Mouse (Mus musculus) urinary bladder, postnatal 25 days (tissue): ENCODE results near the gene Eea1.
"Not testable (repeated sequence)": the region's sequence is repeated elsewhere in the genome, so short reads cannot be mapped to it uniquely, and the experiment has no call there.

Experiments
- DNase-seq: peaks from one replicate; pipeline ENCODE4 v3.0.0; 2022; ENCODE audit warnings: low spot score

The Eea1 gene

DNA sequence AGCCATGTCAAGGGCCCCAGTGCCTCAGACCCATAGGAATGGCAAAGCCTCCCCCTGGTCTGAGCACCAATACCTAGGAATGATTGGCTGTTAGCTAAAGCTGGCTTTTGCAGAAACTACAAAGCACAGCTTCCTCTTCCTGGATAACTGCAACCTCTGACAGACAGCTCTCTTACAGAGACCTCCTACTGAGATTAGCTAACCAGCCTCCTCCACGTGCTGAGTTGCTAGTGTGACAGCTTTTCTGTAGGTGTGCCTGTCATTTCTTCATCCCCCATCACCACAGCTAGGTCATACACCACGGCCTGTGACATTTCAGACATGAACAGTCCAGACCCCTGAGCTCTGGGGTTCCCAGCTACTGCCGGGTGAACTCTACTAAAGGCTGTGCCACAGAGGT, 126.9 kb downstream of the Eea1 start:
- DNase-seq, result no peak

DNA sequence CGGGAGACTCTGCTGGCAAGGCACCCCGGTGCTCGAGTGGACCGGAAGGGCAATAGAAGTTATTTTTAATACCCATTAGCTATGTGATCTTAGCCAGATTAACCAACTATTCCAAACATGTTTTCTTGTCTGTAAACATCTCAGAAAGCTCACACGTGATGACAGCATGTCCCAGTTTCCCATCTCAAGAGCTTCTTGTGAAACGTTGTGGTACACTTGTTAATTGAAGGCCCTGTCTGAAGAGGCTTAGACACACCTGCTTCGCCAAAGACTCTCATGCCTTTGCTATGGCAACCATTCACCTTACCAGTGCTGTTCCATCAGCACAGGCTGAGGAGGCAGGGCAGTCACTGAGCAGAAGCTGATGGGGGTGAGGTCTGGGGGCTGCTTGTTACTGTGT, 133.9 kb downstream of the Eea1 start:
- no peak for DNase-seq

DNA sequence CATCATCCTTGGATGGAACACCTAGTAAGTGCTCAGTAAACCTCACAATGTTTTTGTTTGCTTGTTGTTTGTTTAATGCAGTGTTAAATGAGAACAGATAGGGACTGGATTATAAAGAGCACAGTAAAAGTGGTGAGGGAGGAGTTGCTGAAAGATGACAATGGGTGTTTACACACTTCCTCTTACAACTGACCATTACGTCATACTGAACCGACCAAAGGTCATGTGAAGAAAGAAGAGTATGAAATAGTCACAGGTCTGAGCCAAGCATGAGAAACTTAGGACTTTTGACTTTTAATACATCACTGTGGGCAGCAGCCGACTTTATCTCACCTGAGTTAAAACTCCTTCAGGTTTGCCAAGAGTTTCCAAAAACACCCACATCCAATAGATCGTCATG, 135.0 kb downstream of the Eea1 start:
- DNase-seq, result no peak

DNA sequence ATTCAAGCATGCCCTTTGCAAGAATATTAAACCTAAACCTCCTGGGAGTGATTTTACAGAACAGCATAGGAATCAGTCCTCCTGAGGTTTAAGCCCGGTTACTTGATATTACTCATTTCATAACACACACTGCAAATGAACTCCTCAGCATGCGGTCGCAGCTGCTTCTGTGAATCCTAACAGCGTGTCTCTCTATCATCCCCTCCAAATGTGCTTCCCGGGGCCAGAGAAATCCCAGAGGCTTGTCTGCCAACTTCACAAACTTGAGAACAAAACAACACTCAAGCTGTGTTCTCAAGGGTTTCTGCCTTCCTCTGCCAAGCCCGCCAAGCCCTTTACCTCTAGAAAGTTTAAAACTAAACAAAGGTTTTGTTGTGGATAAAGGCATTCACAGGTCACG, 135.4 kb downstream of the Eea1 start:
- no peak for DNase-seq

DNA sequence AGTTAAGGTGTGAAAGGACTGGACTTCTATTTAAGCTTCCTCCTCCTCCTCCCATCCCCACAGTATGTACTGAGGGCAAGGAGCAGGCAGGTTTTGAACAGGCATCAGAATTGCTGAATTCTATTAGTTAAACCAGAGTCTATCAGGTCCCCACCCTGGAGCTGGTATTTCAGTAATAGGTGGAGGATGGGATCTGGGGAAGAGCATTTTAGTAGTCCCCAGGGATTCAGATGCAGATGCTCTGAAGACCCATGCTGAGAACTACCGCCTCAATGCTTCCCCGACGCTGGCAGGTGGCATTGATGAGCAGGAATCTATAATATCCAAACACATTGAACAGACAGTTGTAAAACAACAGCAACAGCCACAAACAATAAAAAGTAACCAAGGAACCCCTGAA, 136.0 kb downstream of the Eea1 start:
- no peak for DNase-seq

DNA sequence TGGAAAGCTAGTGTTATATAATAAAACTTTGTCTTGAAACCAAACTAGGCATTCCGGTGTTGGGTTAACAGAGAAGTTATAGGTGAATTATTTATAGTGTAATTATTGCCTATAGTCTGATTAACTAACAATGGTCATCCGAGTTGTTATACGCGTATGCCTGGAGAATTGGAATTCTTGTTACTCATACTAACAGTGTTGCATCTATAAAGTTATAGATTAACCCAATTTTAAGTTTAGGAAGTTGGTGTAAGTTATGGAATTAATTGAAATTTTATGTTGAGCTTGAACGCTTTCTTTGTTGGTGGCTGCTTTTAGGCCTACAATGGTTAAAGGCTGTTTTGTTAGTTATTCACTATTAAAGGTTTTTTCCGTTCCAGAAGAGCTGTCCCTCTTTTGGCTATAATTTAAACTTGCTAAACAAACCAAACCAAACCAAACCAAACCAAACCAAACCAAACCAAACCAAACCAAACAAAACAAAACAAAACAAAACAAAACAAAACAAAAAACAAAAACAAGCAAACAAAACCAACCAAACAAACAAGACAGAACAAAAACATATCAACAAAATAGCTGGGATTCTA, 137.1 kb downstream of the Eea1 start:
- not testable (repeated sequence) for DNase-seq

DNA sequence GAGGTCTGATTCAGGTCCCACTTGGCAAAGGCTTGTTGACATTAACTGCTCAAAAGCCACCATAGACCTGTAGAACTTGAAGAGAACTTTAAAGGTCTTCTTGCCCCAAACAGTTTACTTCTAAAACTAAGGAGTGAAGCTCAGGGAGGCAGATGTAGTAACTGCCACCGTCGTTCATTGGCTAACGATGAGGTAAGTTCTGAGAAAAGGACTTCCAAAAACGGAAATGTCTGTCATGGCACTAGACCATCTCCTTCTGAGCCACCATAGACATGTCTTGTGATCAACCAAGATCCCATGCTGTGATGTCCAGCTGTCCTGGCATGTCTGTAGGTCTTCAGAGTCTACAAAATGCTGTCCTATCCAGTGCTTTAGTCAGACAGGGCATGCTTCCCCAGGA, 139.4 kb downstream of the Eea1 start:
- no peak for DNase-seq

DNA sequence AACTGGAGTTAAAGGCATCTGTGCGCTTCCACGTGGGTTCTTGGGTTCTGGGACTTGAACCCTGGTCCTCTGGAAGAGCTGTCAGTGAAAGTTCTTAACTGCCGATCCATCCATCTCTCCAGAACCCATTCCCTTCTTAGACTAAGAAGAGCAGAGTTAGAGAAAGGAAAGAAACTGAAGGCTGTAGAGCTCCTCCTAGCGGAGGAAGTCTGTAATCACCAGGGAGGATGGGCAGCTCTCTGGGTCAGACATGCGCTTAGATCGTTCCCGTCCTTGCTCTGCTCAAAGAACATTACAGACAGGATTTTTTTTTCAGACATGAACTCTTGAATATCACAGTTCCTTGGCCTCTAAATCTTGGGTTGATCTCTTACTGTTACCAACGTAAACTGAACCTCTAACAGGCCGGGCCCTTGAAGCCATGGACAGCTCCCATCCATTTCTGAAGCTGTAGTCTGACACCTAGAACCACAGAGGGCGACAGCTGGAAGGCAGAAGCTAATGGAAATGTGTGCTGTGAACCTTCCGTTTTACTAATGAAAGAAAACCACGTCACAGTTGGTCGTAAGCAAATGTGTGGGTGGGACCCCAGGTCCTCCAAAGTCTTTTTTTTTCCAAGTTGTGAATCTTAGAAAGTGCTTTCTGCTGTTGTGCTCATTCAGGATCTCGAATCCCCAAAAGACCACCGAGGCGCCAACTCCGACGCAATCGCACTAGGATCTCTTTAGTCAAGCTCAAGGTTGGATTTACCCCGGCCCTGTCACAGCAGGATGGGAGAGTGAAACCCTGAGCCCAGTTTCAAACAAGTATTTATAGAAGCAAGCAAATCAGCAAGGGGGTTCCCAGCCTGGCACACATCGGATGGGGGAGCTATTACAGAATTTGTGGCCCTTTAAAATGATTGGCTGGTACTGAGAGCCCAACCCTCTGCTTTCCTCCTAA, 140.3 kb downstream of the Eea1 start:
- no peak for DNase-seq

DNA sequence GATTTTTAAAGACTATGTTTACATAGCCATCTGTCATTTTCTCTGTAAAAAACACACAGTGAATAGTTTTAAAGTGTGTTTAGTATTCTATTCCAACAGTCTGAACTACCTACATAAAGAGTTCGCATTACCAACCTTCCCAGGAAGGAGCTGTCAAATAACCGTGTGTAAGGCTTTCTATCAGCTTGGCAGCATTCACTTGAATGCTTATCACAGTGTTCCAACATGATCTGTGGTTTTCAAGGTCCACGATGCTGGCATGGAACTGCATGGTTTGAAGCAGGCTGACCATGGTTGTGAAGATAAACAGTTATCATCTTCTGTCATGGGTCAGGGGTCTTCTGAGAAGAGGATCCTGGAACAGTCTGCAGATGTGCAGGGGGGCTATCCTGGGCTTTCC, 141.8 kb downstream of the Eea1 start:
- no peak for DNase-seq

DNA sequence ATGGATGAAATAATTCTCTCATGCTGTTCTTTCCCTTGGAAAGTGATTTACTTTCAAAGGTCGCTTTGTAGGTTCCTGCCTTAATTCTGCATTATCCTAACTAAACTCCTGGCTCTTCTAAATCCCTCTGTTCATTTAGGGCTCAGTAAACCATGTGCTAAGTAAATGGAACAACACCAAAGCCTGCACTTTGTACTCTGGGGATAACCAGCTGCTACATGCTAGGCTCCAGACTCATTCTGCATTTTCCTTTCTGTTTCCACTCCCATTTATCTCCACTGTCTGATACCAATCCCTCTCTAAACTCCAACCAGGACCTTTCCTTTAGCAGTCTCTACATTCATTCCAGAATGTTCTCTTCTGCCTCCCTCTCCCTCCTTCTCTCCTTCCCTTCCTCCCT, 149.3 kb downstream of the Eea1 start:
- no peak for DNase-seq

DNA sequence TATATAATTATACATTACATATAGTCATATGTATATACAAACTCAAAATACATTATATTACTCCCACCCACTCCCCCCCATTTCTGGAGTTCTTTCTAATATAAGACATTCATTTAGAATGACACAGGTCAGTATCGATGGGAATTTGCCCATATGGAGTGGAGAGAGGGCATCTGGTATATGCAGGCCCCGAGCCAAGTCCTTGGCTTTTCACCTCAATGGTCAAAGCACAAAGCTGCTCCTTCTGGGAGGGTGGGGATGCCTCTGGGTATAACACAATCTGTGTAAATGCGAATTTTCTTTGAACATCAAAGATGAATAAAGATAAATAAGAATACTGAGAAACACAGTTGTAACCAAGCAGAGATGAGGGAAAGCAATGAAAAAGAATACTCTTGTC, 149.9 kb downstream of the Eea1 start:
- DNase-seq, result no peak

DNA sequence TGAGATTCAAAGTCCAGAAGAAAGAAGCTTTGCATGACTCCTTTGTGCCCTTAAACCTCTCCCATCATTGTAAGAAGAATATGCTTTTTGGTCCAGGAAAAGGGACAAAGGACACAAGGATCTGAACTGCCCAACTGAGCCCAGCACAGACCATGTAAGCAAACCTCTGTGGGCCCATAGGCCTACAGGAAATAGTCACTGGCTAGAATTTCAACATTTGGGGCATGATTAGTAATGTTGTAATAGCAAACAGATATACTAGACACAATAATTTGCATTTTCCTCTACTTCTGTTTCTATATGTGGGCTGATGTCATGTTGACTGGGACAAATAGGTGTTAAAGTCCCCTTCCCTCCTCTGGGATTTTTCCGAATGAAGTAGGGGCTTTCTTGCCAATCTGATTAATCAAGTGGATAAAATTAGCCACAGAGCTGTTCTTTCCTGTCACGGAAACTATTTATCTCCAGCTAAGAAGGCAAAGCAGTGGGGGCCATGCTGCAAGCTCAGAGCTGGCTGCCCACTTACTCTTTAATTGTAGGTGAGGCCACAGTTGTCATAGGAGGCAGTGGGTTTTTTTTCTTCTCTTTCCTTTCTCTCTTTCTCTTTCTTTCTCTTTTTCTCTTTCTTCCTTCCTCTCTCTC, 153.6 kb downstream of the Eea1 start:
- no peak for DNase-seq

DNA sequence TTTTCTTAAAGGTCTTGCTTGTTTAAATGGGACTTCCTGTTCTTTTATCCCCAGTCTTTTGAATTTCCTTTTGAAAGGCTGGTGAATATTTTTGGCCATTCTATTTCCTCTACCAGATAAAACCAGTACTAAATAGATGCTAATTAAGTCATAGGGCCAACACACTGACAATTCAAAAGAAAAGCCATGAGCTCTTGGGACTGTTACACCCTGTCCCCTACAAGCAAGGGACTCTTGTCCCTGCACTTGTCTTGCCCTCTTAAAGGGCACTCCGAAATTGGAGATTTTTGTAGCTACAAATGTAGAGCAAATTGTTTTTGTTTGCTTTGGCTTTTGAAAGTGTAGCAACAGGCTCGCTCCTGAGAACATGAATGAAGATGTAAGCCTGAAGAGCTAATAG, 154.1 kb downstream of the Eea1 start:
- DNase-seq, result no peak
